Mouse (Mus musculus) stomach, postnatal 0 days (tissue): ENCODE data around the gene AC161166.1.

Experiments
- CTCF ChIP-seq: IDR thresholded peaks from 2 replicates; pipeline ENCODE4 v1.5.1; 2016; ENCODE audit warnings: antibody characterized with exemption, low read depth, mild to moderate bottlenecking, moderate library complexity
- EP300 ChIP-seq: optimal IDR thresholded peaks from 2 replicates; pipeline ENCODE3; 2016; ENCODE audit warnings: antibody characterized with exemption

- TF ChIP-seq CTCF, result no peak
- no peak for TF ChIP-seq EP300
These were observed 11.5 kb upstream of the AC161166.1 start for GRCm38 (mm10) chr7:24523723-24524122.
